Mouse (Mus musculus): ENCODE measurements around the gene Plcb1. TPM values are rescaled to one million over a fixed set of nuclear protein-coding genes. Genes with fewer than 3 reads are reported as not detected.
"Not testable (repeated sequence)": the region's sequence is repeated elsewhere in the genome, so short reads cannot be mapped to it uniquely, and the experiment has no call there.

Plcb1 gene
- total RNA-seq, 1 experiment from 2014 or later, result 1.3 TPM

- no peak for ATAC-seq (replicated peaks in 1 of 2; ENCODE audit: insufficient read depth in 1 of 2, low FRiP score in 2 of 2, low TSS enrichment in 1 of 2, low read depth in 1 of 2, poor library complexity in 2 of 2, severe bottlenecking in 2 of 2)
Observed at GRCm38 (mm10) chr2:134981394-134981793, 195.5 kb downstream of the Plcb1 start.

- no peak for ATAC-seq (replicated peaks in 1 of 2; ENCODE audit: insufficient read depth in 1 of 2, low FRiP score in 2 of 2, low TSS enrichment in 1 of 2, low read depth in 1 of 2, poor library complexity in 2 of 2, severe bottlenecking in 2 of 2)
Observed at GRCm38 (mm10) chr2:134984884-134985283, 199.0 kb downstream of the Plcb1 start.

GRCm38 (mm10) chr2:134987978-134988377, 202.1 kb downstream of the Plcb1 start:
- no peak for ATAC-seq (replicated peaks in 1 of 2; ENCODE audit: insufficient read depth in 1 of 2, low FRiP score in 2 of 2, low TSS enrichment in 1 of 2, low read depth in 1 of 2, poor library complexity in 2 of 2, severe bottlenecking in 2 of 2)

- no peak for ATAC-seq (replicated peaks in 1 of 2; ENCODE audit: insufficient read depth in 1 of 2, low FRiP score in 2 of 2, low TSS enrichment in 1 of 2, low read depth in 1 of 2, poor library complexity in 2 of 2, severe bottlenecking in 2 of 2)
Observed at GRCm38 (mm10) chr2:134989650-134990292, 203.9 kb downstream of the Plcb1 start.

GRCm38 (mm10) chr2:135007134-135007533, 221.3 kb downstream of the Plcb1 start:
- peak in 1 of 2 experiments; percentile 53; a peak in 1 of 4 replicates for ATAC-seq (replicated peaks in 1 of 2; ENCODE audit: insufficient read depth in 1 of 2, low FRiP score in 2 of 2, low TSS enrichment in 1 of 2, low read depth in 1 of 2, poor library complexity in 2 of 2, severe bottlenecking in 2 of 2)

GRCm38 (mm10) chr2:135007885-135008284, 222.0 kb downstream of the Plcb1 start:
- not testable (repeated sequence) for ATAC-seq (replicated peaks in 1 of 2; ENCODE audit: insufficient read depth in 1 of 2, low FRiP score in 2 of 2, low TSS enrichment in 1 of 2, low read depth in 1 of 2, poor library complexity in 2 of 2, severe bottlenecking in 2 of 2)

GRCm38 (mm10) chr2:135010371-135010770, 224.5 kb downstream of the Plcb1 start:
- no peak for ATAC-seq (replicated peaks in 1 of 2; ENCODE audit: insufficient read depth in 1 of 2, low FRiP score in 2 of 2, low TSS enrichment in 1 of 2, low read depth in 1 of 2, poor library complexity in 2 of 2, severe bottlenecking in 2 of 2)

GRCm38 (mm10) chr2:135015501-135015900, 229.6 kb downstream of the Plcb1 start:
- no peak for ATAC-seq (replicated peaks in 1 of 2; ENCODE audit: insufficient read depth in 1 of 2, low FRiP score in 2 of 2, low TSS enrichment in 1 of 2, low read depth in 1 of 2, poor library complexity in 2 of 2, severe bottlenecking in 2 of 2)

GRCm38 (mm10) chr2:135018275-135018674, 232.4 kb downstream of the Plcb1 start:
- no peak for ATAC-seq (replicated peaks in 1 of 2; ENCODE audit: insufficient read depth in 1 of 2, low FRiP score in 2 of 2, low TSS enrichment in 1 of 2, low read depth in 1 of 2, poor library complexity in 2 of 2, severe bottlenecking in 2 of 2)

- no peak for ATAC-seq (replicated peaks in 1 of 2; ENCODE audit: insufficient read depth in 1 of 2, low FRiP score in 2 of 2, low TSS enrichment in 1 of 2, low read depth in 1 of 2, poor library complexity in 2 of 2, severe bottlenecking in 2 of 2)
Observed at GRCm38 (mm10) chr2:135018708-135019107, 232.8 kb downstream of the Plcb1 start.

- ATAC-seq (replicated peaks in 1 of 2; ENCODE audit: insufficient read depth in 1 of 2, low FRiP score in 2 of 2, low TSS enrichment in 1 of 2, low read depth in 1 of 2, poor library complexity in 2 of 2, severe bottlenecking in 2 of 2), result no peak
Observed at GRCm38 (mm10) chr2:135019588-135019987, 233.7 kb downstream of the Plcb1 start.

GRCm38 (mm10) chr2:135029288-135029687, 243.4 kb downstream of the Plcb1 start:
- ATAC-seq (replicated peaks in 1 of 2; ENCODE audit: insufficient read depth in 1 of 2, low FRiP score in 2 of 2, low TSS enrichment in 1 of 2, low read depth in 1 of 2, poor library complexity in 2 of 2, severe bottlenecking in 2 of 2), result no peak

GRCm38 (mm10) chr2:135029700-135030099, 243.8 kb downstream of the Plcb1 start:
- ATAC-seq (replicated peaks in 1 of 2; ENCODE audit: insufficient read depth in 1 of 2, low FRiP score in 2 of 2, low TSS enrichment in 1 of 2, low read depth in 1 of 2, poor library complexity in 2 of 2, severe bottlenecking in 2 of 2), result no peak

- peak; percentile 58 to 66; a peak in 3 of 4 replicates for ATAC-seq (replicated peaks in 1 of 2; ENCODE audit: insufficient read depth in 1 of 2, low FRiP score in 2 of 2, low TSS enrichment in 1 of 2, low read depth in 1 of 2, poor library complexity in 2 of 2, severe bottlenecking in 2 of 2)
Observed at GRCm38 (mm10) chr2:135035640-135036260, 249.9 kb downstream of the Plcb1 start.

- no peak for ATAC-seq (replicated peaks in 1 of 2; ENCODE audit: insufficient read depth in 1 of 2, low FRiP score in 2 of 2, low TSS enrichment in 1 of 2, low read depth in 1 of 2, poor library complexity in 2 of 2, severe bottlenecking in 2 of 2)
Observed at GRCm38 (mm10) chr2:135048791-135049190, 262.9 kb downstream of the Plcb1 start.

GRCm38 (mm10) chr2:135049283-135049682, 263.4 kb downstream of the Plcb1 start:
- ATAC-seq (replicated peaks in 1 of 2; ENCODE audit: insufficient read depth in 1 of 2, low FRiP score in 2 of 2, low TSS enrichment in 1 of 2, low read depth in 1 of 2, poor library complexity in 2 of 2, severe bottlenecking in 2 of 2), result no peak

- no peak for ATAC-seq (replicated peaks in 1 of 2; ENCODE audit: insufficient read depth in 1 of 2, low FRiP score in 2 of 2, low TSS enrichment in 1 of 2, low read depth in 1 of 2, poor library complexity in 2 of 2, severe bottlenecking in 2 of 2)
Observed at GRCm38 (mm10) chr2:135051540-135052288, 265.8 kb downstream of the Plcb1 start.

- peak in 1 of 2 experiments; percentile 46; a peak in 1 of 4 replicates for ATAC-seq (replicated peaks in 1 of 2; ENCODE audit: insufficient read depth in 1 of 2, low FRiP score in 2 of 2, low TSS enrichment in 1 of 2, low read depth in 1 of 2, poor library complexity in 2 of 2, severe bottlenecking in 2 of 2)
Observed at GRCm38 (mm10) chr2:135053391-135053790, 267.5 kb downstream of the Plcb1 start.
